ENCODE assay signal across 27 mouse cellular contexts in genomic region chr17:90775397-90775796, GRCm38 (mm10).
"Had no signal": no experiment of that assay in that cellular context is flagged by ENCODE, and none has a peak within 500 bp of the region (broad histone marks: within the 10 kb centered on the region; RNA-seq: fewer than 3 reads in every experiment).

No protein-coding gene starts in this region.

- H3K36me3 ChIP-seq: heart, embryonic 13.5 days; heart, embryonic 15.5 days; hindbrain, embryonic 13.5 days; hindbrain, embryonic 15.5 days; kidney, embryonic 15.5 days; limb, embryonic 10.5 days; limb, embryonic 12.5 days; liver, embryonic 13.5 days; liver, embryonic 15.5 days had no signal

- H3K9me3 ChIP-seq: heart, embryonic 13.5 days; heart, embryonic 15.5 days; hindbrain, embryonic 13.5 days; hindbrain, embryonic 15.5 days; kidney, embryonic 15.5 days; limb, embryonic 10.5 days; limb, embryonic 12.5 days; liver, embryonic 13.5 days; liver, embryonic 15.5 days had no signal

- H3K27ac ChIP-seq: heart, adult 2 months; heart, embryonic 13.5 days; heart, embryonic 15.5 days; hindbrain, embryonic 13.5 days; hindbrain, embryonic 15.5 days; hindbrain, postnatal 0 days; kidney, embryonic 15.5 days; kidney, postnatal 0 days; limb, embryonic 10.5 days; limb, embryonic 12.5 days; liver, embryonic 13.5 days; liver, embryonic 15.5 days had no signal

- H3K4me3 ChIP-seq: heart, adult 2 months; heart, embryonic 13.5 days; heart, embryonic 15.5 days; hindbrain, embryonic 13.5 days; hindbrain, embryonic 15.5 days; kidney, embryonic 15.5 days; limb, embryonic 10.5 days; limb, embryonic 12.5 days; liver, embryonic 13.5 days; liver, embryonic 15.5 days had no signal

- H3K27me3 ChIP-seq: heart, embryonic 13.5 days; heart, embryonic 15.5 days; hindbrain, embryonic 13.5 days; hindbrain, embryonic 15.5 days; kidney, embryonic 15.5 days; limb, embryonic 12.5 days; liver, embryonic 13.5 days; liver, embryonic 15.5 days had no signal

- H3K4me2 ChIP-seq: heart, embryonic 11.5 days; heart, embryonic 13.5 days; heart, embryonic 15.5 days; hindbrain, embryonic 13.5 days; hindbrain, embryonic 15.5 days; kidney, embryonic 15.5 days; limb, embryonic 12.5 days; liver, embryonic 11.5 days; liver, embryonic 13.5 days; liver, embryonic 15.5 days had no signal

- H3K9ac ChIP-seq: heart, embryonic 13.5 days; heart, embryonic 15.5 days; hindbrain, embryonic 13.5 days; hindbrain, embryonic 15.5 days; kidney, embryonic 15.5 days; limb, embryonic 12.5 days; liver, embryonic 13.5 days; liver, embryonic 15.5 days had no signal

- ATAC-seq: hindbrain, postnatal 0 days; intestine, embryonic 16.5 days had no signal

- DNase-seq: gastrocnemius, postnatal 14 days; gastrocnemius, postnatal 36 days; heart, adult 11 months; heart, adult 2 months; heart, postnatal 14 days; heart, postnatal 36 days; kidney, adult 11 months; kidney, adult 2 months; kidney, adult 9 months; kidney, postnatal 25 days; kidney, postnatal 4 days; layer of hippocampus, adult 9-11 months; liver; liver, embryonic 13.5 days had no signal

- H3K4me1 ChIP-seq: heart, embryonic 13.5 days; heart, embryonic 15.5 days; hindbrain, embryonic 13.5 days; hindbrain, embryonic 15.5 days; kidney, embryonic 15.5 days; limb, embryonic 10.5 days; limb, embryonic 12.5 days; liver, embryonic 13.5 days; liver, embryonic 15.5 days had no signal
